ENCODE assay signal across 8 mouse cellular contexts in genomic region chr19:5424782-5425741, GRCm38 (mm10). TPM values are rescaled to one million over a fixed set of nuclear protein-coding genes. Genes with fewer than 3 reads are reported as not detected.
DNase-seq lines count a peak whose midpoint lies in the region; ATAC-seq and TF ChIP-seq lines count a peak whose summit lies in the region.

Gene Drap1 (minus strand): TSS chr19:5424979.
Gene AI837181 (plus strand): TSS chr19:5425144.

- WGBS in forebrain, embryonic 13.5 days = under 1% methylated on average over 63 of the region's 87 CpGs
- under 1% methylated on average over 84 of the region's 87 CpGs for WGBS in large intestine, adult 2 months
- WGBS in liver, postnatal 0 days (ENCODE audit: insufficient replicate concordance) = 2% methylated on average over 78 of the region's 87 CpGs
- WGBS in neural tube, embryonic 14.5 days = under 1% methylated on average over 65 of the region's 87 CpGs

- H3K27me3 ChIP-seq in E14TG2a.4 (ENCODE audit: insufficient read depth, low read length) = no peaks in the 10 kb centered on the region
- H3K27me3 ChIP-seq in forebrain, embryonic 13.5 days = no peaks in the 10 kb centered on the region
- no peaks in the 10 kb centered on the region for H3K27me3 ChIP-seq in liver, postnatal 0 days (ENCODE audit: insufficient read depth, low read length)
- H3K27me3 ChIP-seq in neural tube, embryonic 14.5 days (ENCODE audit: control insufficient read depth, insufficient read depth, low read length) = no peaks in the 10 kb centered on the region

- no peak for TF ChIP-seq CTCF in E14TG2a.4 (conservative IDR thresholded peaks at IDR 0.05; ENCODE audit: low read length)
- TF ChIP-seq CTCF in liver, postnatal 0 days (IDR thresholded peaks at IDR 0.05; ENCODE audit: low read depth) = no peak

- peaks cover 52% of the 10 kb centered on the region for H3K36me3 ChIP-seq in E14TG2a.4 (ENCODE audit: insufficient read depth, low read length)
- peaks cover 51% of the 10 kb centered on the region for H3K36me3 ChIP-seq in forebrain, embryonic 13.5 days (ENCODE audit: poor library complexity, severe bottlenecking)
- H3K36me3 ChIP-seq in liver, postnatal 0 days (replicated peaks; ENCODE audit: insufficient read depth, low read length) = peaks cover 31% of the 10 kb centered on the region
- H3K36me3 ChIP-seq in neural tube, embryonic 14.5 days (ENCODE audit: control insufficient read depth, insufficient read depth, low read length) = peaks cover 12% of the 10 kb centered on the region; the same call in 1 of the 2 replicates

- H3K4me3 ChIP-seq in E14TG2a.4 (replicated peaks; ENCODE audit: low read length) = peak within 1 kb of the TSS; percentile 95
- peak within 1 kb of the TSS; percentile 89 for H3K4me3 ChIP-seq in forebrain, embryonic 13.5 days
- peak within 1 kb of the TSS; percentile 93 for H3K4me3 ChIP-seq in liver, postnatal 0 days (ENCODE audit: low read depth, low read length)
- peak within 1 kb of the TSS; percentile 66 for H3K4me3 ChIP-seq in neural tube, embryonic 14.5 days (ENCODE audit: low read depth, low read length)

- H3K4me2 ChIP-seq in forebrain, embryonic 13.5 days = peak within 1 kb of the TSS; percentile 92
- H3K4me2 ChIP-seq in liver, postnatal 0 days (ENCODE audit: low read depth, low read length) = peak within 1 kb of the TSS; percentile 97
- H3K4me2 ChIP-seq in neural tube, embryonic 14.5 days (ENCODE audit: low read depth, low read length) = peak within 1 kb of the TSS; percentile 84

- intact Hi-C loops in heart, postnatal 10 days (cut with DNase I) = no loop called here

- H3K9ac ChIP-seq in forebrain, embryonic 13.5 days = peak within 1 kb of the TSS; percentile 94
- peak within 1 kb of the TSS; percentile 94 for H3K9ac ChIP-seq in liver, postnatal 0 days (replicated peaks)
- H3K9ac ChIP-seq in neural tube, embryonic 14.5 days (replicated peaks; ENCODE audit: low read depth, low read length) = peak within 1 kb of the TSS; percentile 83

- ATAC-seq in forebrain, embryonic 13.5 days = peak; percentile 95
- peak; percentile 86 for ATAC-seq in liver, postnatal 0 days
- ATAC-seq in neural tube, embryonic 14.5 days (ENCODE audit: low read depth) = peak; percentile 90

- TF ChIP-seq EP300 in liver, postnatal 0 days (IDR thresholded peaks at IDR 0.05; ENCODE audit: low read depth) = no peak

- H3K9me3 ChIP-seq in E14TG2a.4 (ENCODE audit: low read length) = no peaks in the 10 kb centered on the region
- H3K9me3 ChIP-seq in forebrain, embryonic 13.5 days (replicated peaks) = no peaks in the 10 kb centered on the region
- no peaks in the 10 kb centered on the region for H3K9me3 ChIP-seq in liver, postnatal 0 days (ENCODE audit: low read length)
- H3K9me3 ChIP-seq in neural tube, embryonic 14.5 days (ENCODE audit: control insufficient read depth, low read length) = no peaks in the 10 kb centered on the region

- peaks cover 53% of the 10 kb centered on the region for H3K4me1 ChIP-seq in E14TG2a.4 (replicated peaks; ENCODE audit: low read depth, low read length)
- peaks cover 38% of the 10 kb centered on the region for H3K4me1 ChIP-seq in forebrain, embryonic 13.5 days
- H3K4me1 ChIP-seq in liver, postnatal 0 days (ENCODE audit: insufficient read depth) = peaks cover 22% of the 10 kb centered on the region
- peaks cover 26% of the 10 kb centered on the region for H3K4me1 ChIP-seq in neural tube, embryonic 14.5 days (ENCODE audit: control insufficient read depth, insufficient read depth, low read length)

- DNase-seq in c-Kit-positive CD71-positive TER-119-positive erythroid progenitor cells, embryonic 14.5 days (ENCODE audit: low spot score) = peak; percentile 95
- peak; percentile 95 to 96 for DNase-seq in heart, postnatal 10 days
- no peak for DNase-seq in large intestine, adult 2 months (ENCODE audit: low read depth, low spot score)
- DNase-seq in liver, postnatal 0 days = peak; percentile 99
- peak; percentile 99 for DNase-seq in testis, postnatal 10 days (ENCODE audit: low spot score)

- H3K27ac ChIP-seq in forebrain, embryonic 13.5 days = peak within 1 kb of the TSS; percentile 87
- peak within 1 kb of the TSS; percentile 92 for H3K27ac ChIP-seq in liver, postnatal 0 days (ENCODE audit: low read depth)
- peak within 1 kb of the TSS; percentile 86 for H3K27ac ChIP-seq in neural tube, embryonic 14.5 days (ENCODE audit: low read depth, low read length)

RNA-seq across cellular contexts. Expression of gene Drap1, which starts in this region (rescaled TPM):
- polyA plus RNA-seq in forebrain, embryonic 13.5 days (2015; fragmentation: Nextera tagmentation; extraction: Ambion mirVana) = 291 and 298 TPM in 2 replicates
- 100 to 1,000 TPM; 240 to 260 TPM for total RNA-seq in heart, postnatal 10 days (2021)
- polyA plus RNA-seq in large intestine, adult 2 months (2012; rRNA removed) = 98.0 and 108 TPM in 2 replicates
- 71.5 and 74.2 TPM in 2 replicates for polyA plus RNA-seq in liver, postnatal 0 days (2015; fragmentation: Nextera tagmentation; extraction: Ambion mirVana)
- 208 and 254 TPM in 2 replicates for polyA plus RNA-seq in neural tube, embryonic 14.5 days (2014; fragmentation: Nextera tagmentation; extraction: Ambion mirVana)

RNA-seq across cellular contexts. Expression of gene AI837181, which starts in this region (rescaled TPM):
- polyA plus RNA-seq in forebrain, embryonic 13.5 days (2015; fragmentation: Nextera tagmentation; extraction: Ambion mirVana) = 40.6 and 44.4 TPM in 2 replicates
- total RNA-seq in heart, postnatal 10 days (2021) = 10 to 100 TPM; 40.3 to 43.8 TPM
- polyA plus RNA-seq in large intestine, adult 2 months (2012; rRNA removed) = 51.9 and 55.5 TPM in 2 replicates
- polyA plus RNA-seq in liver, postnatal 0 days (2015; fragmentation: Nextera tagmentation; extraction: Ambion mirVana) = 15.8 and 16.1 TPM in 2 replicates
- 57.0 and 67.2 TPM in 2 replicates for polyA plus RNA-seq in neural tube, embryonic 14.5 days (2014; fragmentation: Nextera tagmentation; extraction: Ambion mirVana)
